Mouse (Mus musculus) midbrain, embryonic 14.5 days (tissue): ENCODE data around the gene Vwa3a. TPM values are rescaled to one million over a fixed set of nuclear protein-coding genes. Genes with fewer than 3 reads are reported as not detected.
"Not testable (repeated sequence)": the region's sequence is repeated elsewhere in the genome, so short reads cannot be mapped to it uniquely, and the experiment has no call there.

ENCODE experiments used
- ATAC-seq: fragments of 200-750 bp; cut with Nextera tagmentation; 2 replicates; pipeline ENCODE4 v1.8.0; 2017; ENCODE audit warnings: moderate number of reproducible peaks, moderate library complexity; ENCODE audit not compliant: low FRiP score, low TSS enrichment
- DNase-seq: peaks from one replicate; pipeline ENCODE4 v3.0.0-alpha.2; 2015
- H3K27ac ChIP-seq: fragments of 300-500 bp; sonication (generic); replicated peaks from 2 replicates; pipeline ENCODE4 v1.5.1; 2014; ENCODE audit warnings: mild to moderate bottlenecking, low read depth, low read length, moderate library complexity
- H3K27me3 ChIP-seq: fragments of 300-500 bp; sonication (generic); 2 replicates; pipeline ENCODE4 v1.6.1; 2014; ENCODE audit warnings: low read length, control low read depth, mixed read lengths; ENCODE audit not compliant: control insufficient read depth, insufficient read depth
- H3K36me3 ChIP-seq: fragments of 300-500 bp; sonication (generic); 2 replicates; pipeline ENCODE4 v1.6.1; 2014; ENCODE audit warnings: low read length, control low read depth; ENCODE audit not compliant: control insufficient read depth, insufficient read depth
- H3K4me1 ChIP-seq: fragments of 300-500 bp; sonication (generic); 2 replicates; pipeline ENCODE4 v1.6.1; 2014; ENCODE audit warnings: mild to moderate bottlenecking, antibody characterized with exemption, low read length, control low read depth; ENCODE audit not compliant: control insufficient read depth, insufficient read depth
- H3K4me2 ChIP-seq: fragments of 300-500 bp; sonication (generic); 2 replicates; pipeline ENCODE4 v1.6.1; 2014; ENCODE audit warnings: mild to moderate bottlenecking, low read length, moderate library complexity
- H3K4me3 ChIP-seq: fragments of 300-500 bp; sonication (generic); replicated peaks from 2 replicates; pipeline ENCODE4 v1.5.1; 2014; ENCODE audit warnings: low read depth, low read length
- H3K9ac ChIP-seq: fragments of 300-500 bp; sonication (generic); replicated peaks from 2 replicates; pipeline ENCODE4 v1.6.1; 2014; ENCODE audit warnings: mild to moderate bottlenecking, low read length, moderate library complexity
- H3K9me3 ChIP-seq: fragments of 300-500 bp; sonication (generic); 2 replicates; pipeline ENCODE4 v1.6.1; 2016; ENCODE audit warnings: low read length, control low read depth, mixed read lengths; ENCODE audit not compliant: control insufficient read depth
- WGBS: fragments of 180-500 bp; shearing (Covaris S2); extraction: QIAGEN DNeasy Blood & Tissue Kit; methylation state at CpG from one replicate; pipeline ENCODE4 v1.1.7; 2014; 5-methylcytosine and 5-hydroxymethylcytosine counted together
- polyA plus RNA-seq: library from polyadenylated mRNA; unstranded; fragments of >200 nt; fragmentation: Nextera tagmentation; extraction: Ambion mirVana; gene quantifications from 2 replicates; pipeline ENCODE4 v1.2.1, GENCODE M21; 2014

The Vwa3a gene
- polyA plus RNA-seq, 1 experiment from 2014 or later: 1.3 TPM

GRCm38 (mm10) chr7:120713225-120713624 lies 25.9 kb upstream of the Vwa3a start:
- Histone ChIP-seq H3K9me3 (no peaks in the 10 kb centered on the region), H3K27ac (no peak overlapping the region), H3K4me2 (no peak overlapping the region), H3K36me3 (no peaks in the 10 kb centered on the region), H3K4me3 (no peak overlapping the region), H3K9ac (no peak overlapping the region), H3K4me1 (no peaks in the 10 kb centered on the region), H3K27me3 (no peaks in the 10 kb centered on the region)
- DNase-seq (no peak), ATAC-seq (no peak)
- WGBS: 98% methylated on average over 2 of the region's 2 CpGs

- H3K9me3 ChIP-seq, ATAC-seq, H3K27me3 ChIP-seq, H3K4me2 ChIP-seq, H3K9ac ChIP-seq, DNase-seq, H3K36me3 ChIP-seq, H3K4me3 ChIP-seq, H3K4me1 ChIP-seq, H3K27ac ChIP-seq: not testable (repeated sequence)
- 95% methylated on average over 11 of the region's 11 CpGs for WGBS
Measured at GRCm38 (mm10) chr7:120713951-120714350, 25.2 kb upstream of the Vwa3a start.

GRCm38 (mm10) chr7:120717261-120717660 lies 21.9 kb upstream of the Vwa3a start:
- Histone ChIP-seq H3K9me3 (no peaks in the 10 kb centered on the region), H3K36me3 (no peaks in the 10 kb centered on the region), H3K27ac (no peak overlapping the region), H3K27me3 (no peaks in the 10 kb centered on the region), H3K9ac (no peak overlapping the region), H3K4me3 (no peak overlapping the region), H3K4me1 (no peaks in the 10 kb centered on the region), H3K4me2 (no peak overlapping the region)
- 86% methylated on average over 2 of the region's 2 CpGs for WGBS
- ATAC-seq (no peak), DNase-seq (no peak)

GRCm38 (mm10) chr7:120721051-120721450 lies 18.1 kb upstream of the Vwa3a start:
- Histone ChIP-seq H3K27me3 (no peaks in the 10 kb centered on the region), H3K4me2 (no peak overlapping the region), H3K4me1 (peaks cover 19% of the 10 kb centered on the region), H3K9ac (no peak overlapping the region), H3K36me3 (no peaks in the 10 kb centered on the region), H3K9me3 (no peaks in the 10 kb centered on the region), H3K27ac (no peak overlapping the region), H3K4me3 (no peak overlapping the region)
- ATAC-seq (no peak), DNase-seq (no peak)
- 93% methylated on average over 5 of the region's 5 CpGs for WGBS

- H3K9ac ChIP-seq: no peak overlapping the region
- H3K27me3 ChIP-seq: no peaks in the 10 kb centered on the region
- H3K9me3 ChIP-seq: no peaks in the 10 kb centered on the region
- H3K4me2 ChIP-seq: no peak overlapping the region
- no peak for DNase-seq
- no peak overlapping the region for H3K27ac ChIP-seq
- H3K4me1 ChIP-seq: peaks cover 19% of the 10 kb centered on the region
- peaks cover 3% of the 10 kb centered on the region; the same call in 1 of the 2 replicates for H3K36me3 ChIP-seq
- 93% methylated on average over 8 of the region's 8 CpGs for whole genome bisulfite sequencing
- ATAC-seq: no peak
- H3K4me3 ChIP-seq: no peak overlapping the region
Measured at GRCm38 (mm10) chr7:120721456-120721855, 17.7 kb upstream of the Vwa3a start.

GRCm38 (mm10) chr7:120722063-120722462 lies 17.1 kb upstream of the Vwa3a start:
- WGBS: 95% methylated on average over 4 of the region's 4 CpGs

DNA sequence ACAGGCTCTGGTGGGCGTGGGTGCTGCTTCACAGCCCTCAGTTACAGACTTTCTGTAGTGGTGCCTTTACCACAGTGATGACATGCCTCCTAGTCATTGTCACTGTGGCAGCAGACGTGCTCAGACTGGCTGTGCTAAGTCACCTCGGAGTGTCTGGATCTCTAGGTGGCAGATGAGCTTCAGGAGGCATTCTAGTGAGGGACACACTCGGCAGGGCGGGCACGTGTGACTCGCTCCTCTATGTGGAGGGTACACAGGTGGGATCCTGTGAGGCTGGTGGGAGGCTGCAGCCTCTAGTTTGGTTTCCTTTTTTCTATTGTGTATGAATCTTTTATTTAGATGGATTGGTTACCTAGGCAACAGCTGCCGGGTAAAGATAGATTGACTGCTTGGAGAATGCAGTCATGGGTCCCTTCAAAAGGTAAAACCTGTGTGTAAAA lies 16.3 kb upstream of the Vwa3a start:
- peaks cover 19% of the 10 kb centered on the region for H3K4me1 ChIP-seq
- H3K4me2 ChIP-seq: peak overlapping the region; percentile 23; the same call in 1 of the 2 replicates
- H3K4me3 ChIP-seq: no peak overlapping the region
- H3K27ac ChIP-seq: peak overlapping the region; percentile 79
- no peaks in the 10 kb centered on the region for H3K27me3 ChIP-seq
- peak; percentile 55 for ATAC-seq
- DNase-seq: peak; percentile 70
- no peak overlapping the region for H3K9ac ChIP-seq
- H3K36me3 ChIP-seq: peaks cover 4% of the 10 kb centered on the region; the same call in 1 of the 2 replicates
- no peaks in the 10 kb centered on the region for H3K9me3 ChIP-seq
- 31% methylated on average over 8 of the region's 8 CpGs for WGBS

More at GRCm38 (mm10) chr7:120722063-120722462, 17.1 kb upstream of the Vwa3a start:
- H3K4me1 ChIP-seq: peaks cover 19% of the 10 kb centered on the region
- H3K27ac ChIP-seq: peak overlapping the region; percentile 79; the same call in 1 of the 2 replicates
- peaks cover 4% of the 10 kb centered on the region; the same call in 1 of the 2 replicates for H3K36me3 ChIP-seq
- H3K9me3 ChIP-seq: no peaks in the 10 kb centered on the region
- no peak overlapping the region for H3K4me2 ChIP-seq
- ATAC-seq (no peak), DNase-seq (no peak)
- no peaks in the 10 kb centered on the region for H3K27me3 ChIP-seq
- H3K9ac ChIP-seq: no peak overlapping the region
- H3K4me3 ChIP-seq: no peak overlapping the region

GRCm38 (mm10) chr7:120727581-120727980 lies 11.5 kb upstream of the Vwa3a start:
- no peak overlapping the region for H3K9ac ChIP-seq
- peak; percentile 49 for DNase-seq
- no peaks in the 10 kb centered on the region for H3K9me3 ChIP-seq
- H3K36me3 ChIP-seq: peaks cover 19% of the 10 kb centered on the region
- H3K4me1 ChIP-seq: peaks cover 18% of the 10 kb centered on the region
- no peak for ATAC-seq
- no peak overlapping the region for H3K4me2 ChIP-seq
- no peak overlapping the region for H3K27ac ChIP-seq
- WGBS: 89% methylated on average over 3 of the region's 3 CpGs
- H3K27me3 ChIP-seq: no peaks in the 10 kb centered on the region
- H3K4me3 ChIP-seq: no peak overlapping the region

DNA sequence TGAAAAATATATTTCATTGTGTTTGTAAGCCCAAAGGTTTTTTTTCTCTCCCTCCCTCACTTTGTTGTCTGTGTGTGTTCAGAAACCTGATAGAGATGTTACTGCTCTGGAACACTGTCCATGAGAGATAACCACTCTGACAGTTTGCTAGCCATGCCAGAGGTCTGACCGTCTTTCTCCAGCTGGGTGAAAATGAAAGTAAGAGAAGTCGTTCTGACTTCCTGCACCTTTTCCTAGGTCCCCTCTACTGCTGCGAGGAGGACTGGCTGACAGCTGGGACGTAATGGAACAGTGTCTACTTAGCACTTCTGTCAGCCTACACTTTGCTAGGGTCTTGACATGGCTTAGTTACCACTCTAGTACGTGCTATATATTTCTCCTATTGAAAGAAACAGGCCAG lies 9.5 kb upstream of the Vwa3a start:
- Histone ChIP-seq H3K4me2 (no peak overlapping the region), H3K27ac (no peak overlapping the region), H3K4me1 (no peaks in the 10 kb centered on the region), H3K9ac (no peak overlapping the region), H3K4me3 (no peak overlapping the region), H3K36me3 (peaks cover 19% of the 10 kb centered on the region), H3K9me3 (no peaks in the 10 kb centered on the region), H3K27me3 (no peaks in the 10 kb centered on the region)
- no peak for DNase-seq
- 92% methylated on average over 5 of the region's 5 CpGs for WGBS
- ATAC-seq: no peak
